Mouse (Mus musculus): ENCODE measurements around the gene Emx1. TPM values are rescaled to one million over a fixed set of nuclear protein-coding genes. Genes with fewer than 3 reads are reported as not detected.
"Not testable (repeated sequence)": the region's sequence is repeated elsewhere in the genome, so short reads cannot be mapped to it uniquely, and the experiment has no call there.

Gene Emx1
- polyA plus RNA-seq, 1 experiment from 2014 or later, result 0.88 TPM

GRCm38 (mm10) chr6:85154861-85155528 is 32.2 kb upstream of the Emx1 start:
- H3K27ac ChIP-seq (replicated peaks; ENCODE audit: low read depth, low read length), result no peak overlapping the region
- peak overlapping the region; percentile 86 for H3K4me2 ChIP-seq (ENCODE audit: low read depth, low read length)
- no peaks in the 10 kb centered on the region for H3K36me3 ChIP-seq (replicated peaks; ENCODE audit: control insufficient read depth, insufficient read depth, low read depth, low read length)
- WGBS, result under 1% methylated on average over 34 of the region's 34 CpGs
- peak overlapping the region; percentile 49 for H3K4me3 ChIP-seq (ENCODE audit: low read depth, low read length)
- DNase-seq (ENCODE audit: low spot score), result peak; percentile 81
- peak overlapping the region; percentile 88 for H3K9ac ChIP-seq (replicated peaks; ENCODE audit: low read length)
- peak; percentile 64 for ATAC-seq (replicated peaks; ENCODE audit: insufficient number of reproducible peaks, low FRiP score, low TSS enrichment, low read depth)
- no peaks in the 10 kb centered on the region for H3K4me1 ChIP-seq (ENCODE audit: control insufficient read depth, insufficient read depth, low read length)
- no peaks in the 10 kb centered on the region for H3K9me3 ChIP-seq (replicated peaks; ENCODE audit: control insufficient read depth, low read length)
- no peaks in the 10 kb centered on the region for H3K27me3 ChIP-seq (ENCODE audit: control insufficient read depth, insufficient read depth, low read length)

- not testable (repeated sequence) for H3K27me3 ChIP-seq (ENCODE audit: control insufficient read depth, insufficient read depth, low read length); H3K4me1 ChIP-seq (ENCODE audit: control insufficient read depth, insufficient read depth, low read length); H3K4me3 ChIP-seq (ENCODE audit: low read depth, low read length); DNase-seq (ENCODE audit: low spot score); H3K4me2 ChIP-seq (ENCODE audit: low read depth, low read length); H3K27ac ChIP-seq (replicated peaks; ENCODE audit: low read depth, low read length); H3K36me3 ChIP-seq (replicated peaks; ENCODE audit: control insufficient read depth, insufficient read depth, low read depth, low read length); H3K9me3 ChIP-seq (replicated peaks; ENCODE audit: control insufficient read depth, low read length); ATAC-seq (replicated peaks; ENCODE audit: insufficient number of reproducible peaks, low FRiP score, low TSS enrichment, low read depth); H3K9ac ChIP-seq (replicated peaks; ENCODE audit: low read length)
- 86% methylated on average over 2 of the region's 2 CpGs for WGBS
Observed at GRCm38 (mm10) chr6:85156551-85156950, 30.7 kb upstream of the Emx1 start.

GRCm38 (mm10) chr6:85158040-85158804 is 29.0 kb upstream of the Emx1 start:
- H3K36me3 ChIP-seq (replicated peaks; ENCODE audit: control insufficient read depth, insufficient read depth, low read depth, low read length); DNase-seq (ENCODE audit: low spot score); ATAC-seq (replicated peaks; ENCODE audit: insufficient number of reproducible peaks, low FRiP score, low TSS enrichment, low read depth); H3K4me3 ChIP-seq (ENCODE audit: low read depth, low read length); H3K4me1 ChIP-seq (ENCODE audit: control insufficient read depth, insufficient read depth, low read length); H3K9me3 ChIP-seq (replicated peaks; ENCODE audit: control insufficient read depth, low read length); H3K9ac ChIP-seq (replicated peaks; ENCODE audit: low read length); H3K4me2 ChIP-seq (ENCODE audit: low read depth, low read length); H3K27me3 ChIP-seq (ENCODE audit: control insufficient read depth, insufficient read depth, low read length); H3K27ac ChIP-seq (replicated peaks; ENCODE audit: low read depth, low read length): not testable (repeated sequence)
- 75% methylated on average over 4 of the region's 4 CpGs for WGBS

GRCm38 (mm10) chr6:85159092-85159760 is 28.0 kb upstream of the Emx1 start:
- not testable (repeated sequence) for H3K4me1 ChIP-seq (ENCODE audit: control insufficient read depth, insufficient read depth, low read length); H3K27me3 ChIP-seq (ENCODE audit: control insufficient read depth, insufficient read depth, low read length); H3K4me2 ChIP-seq (ENCODE audit: low read depth, low read length); H3K4me3 ChIP-seq (ENCODE audit: low read depth, low read length); H3K9ac ChIP-seq (replicated peaks; ENCODE audit: low read length); H3K36me3 ChIP-seq (replicated peaks; ENCODE audit: control insufficient read depth, insufficient read depth, low read depth, low read length); H3K27ac ChIP-seq (replicated peaks; ENCODE audit: low read depth, low read length); H3K9me3 ChIP-seq (replicated peaks; ENCODE audit: control insufficient read depth, low read length)
- WGBS, result 18% methylated on average over 6 of the region's 6 CpGs
- DNase-seq (ENCODE audit: low spot score) (peak; percentile 71), ATAC-seq (replicated peaks; ENCODE audit: insufficient number of reproducible peaks, low FRiP score, low TSS enrichment, low read depth) (0 out of 2 replicates have a peak, but pooled peaks have one; percentile 31)

- WGBS, result 31% methylated on average over 4 of the region's 4 CpGs
- no peak overlapping the region for H3K27ac ChIP-seq (replicated peaks; ENCODE audit: low read depth, low read length)
- peak; percentile 26; the same call in 1 of the 2 replicates for ATAC-seq (replicated peaks; ENCODE audit: insufficient number of reproducible peaks, low FRiP score, low TSS enrichment, low read depth)
Observed at GRCm38 (mm10) chr6:85160201-85160923, 26.9 kb upstream of the Emx1 start.

GRCm38 (mm10) chr6:85165440-85165921 is 21.8 kb upstream of the Emx1 start:
- Histone ChIP-seq H3K9me3 (replicated peaks; ENCODE audit: control insufficient read depth, low read length) (no peaks in the 10 kb centered on the region), H3K9ac (replicated peaks; ENCODE audit: low read length) (peak overlapping the region; percentile 13; the same call in 1 of the 2 replicates), H3K27ac (replicated peaks; ENCODE audit: low read depth, low read length) (no peak overlapping the region), H3K4me2 (ENCODE audit: low read depth, low read length) (no peak overlapping the region), H3K27me3 (ENCODE audit: control insufficient read depth, insufficient read depth, low read length) (no peaks in the 10 kb centered on the region), H3K4me1 (ENCODE audit: control insufficient read depth, insufficient read depth, low read length) (no peaks in the 10 kb centered on the region), H3K4me3 (ENCODE audit: low read depth, low read length) (no peak overlapping the region), H3K36me3 (replicated peaks; ENCODE audit: control insufficient read depth, insufficient read depth, low read depth, low read length) (no peaks in the 10 kb centered on the region)
- 48% methylated on average over 11 of the region's 11 CpGs for WGBS
- no peak for DNase-seq (ENCODE audit: low spot score)
- no peak for ATAC-seq (replicated peaks; ENCODE audit: insufficient number of reproducible peaks, low FRiP score, low TSS enrichment, low read depth)

More at GRCm38 (mm10) chr6:85160201-85160923, 26.9 kb upstream of the Emx1 start:
- H3K4me2 ChIP-seq (ENCODE audit: low read depth, low read length), result no peak overlapping the region
- DNase-seq (ENCODE audit: low spot score), result peak; percentile 91
- no peak overlapping the region for H3K4me3 ChIP-seq (ENCODE audit: low read depth, low read length)
- no peak overlapping the region for H3K9ac ChIP-seq (replicated peaks; ENCODE audit: low read length)
- no peaks in the 10 kb centered on the region for H3K36me3 ChIP-seq (replicated peaks; ENCODE audit: control insufficient read depth, insufficient read depth, low read depth, low read length)
- H3K27me3 ChIP-seq (ENCODE audit: control insufficient read depth, insufficient read depth, low read length), result no peaks in the 10 kb centered on the region
- H3K4me1 ChIP-seq (ENCODE audit: control insufficient read depth, insufficient read depth, low read length), result no peaks in the 10 kb centered on the region
- no peaks in the 10 kb centered on the region for H3K9me3 ChIP-seq (replicated peaks; ENCODE audit: control insufficient read depth, low read length)

GRCm38 (mm10) chr6:85179569-85179968 is 7.7 kb upstream of the Emx1 start:
- H3K27me3 ChIP-seq (ENCODE audit: control insufficient read depth, insufficient read depth, low read length), result peaks cover 4% of the 10 kb centered on the region; the same call in 1 of the 2 replicates
- no peak overlapping the region for H3K4me3 ChIP-seq (ENCODE audit: low read depth, low read length)
- no peak for ATAC-seq (replicated peaks; ENCODE audit: insufficient number of reproducible peaks, low FRiP score, low TSS enrichment, low read depth)
- no peak overlapping the region for H3K9ac ChIP-seq (replicated peaks; ENCODE audit: low read length)
- H3K4me1 ChIP-seq (ENCODE audit: control insufficient read depth, insufficient read depth, low read length), result no peaks in the 10 kb centered on the region
- H3K9me3 ChIP-seq (replicated peaks; ENCODE audit: control insufficient read depth, low read length), result no peaks in the 10 kb centered on the region
- whole genome bisulfite sequencing, result 75% methylated on average over 3 of the region's 3 CpGs
- H3K27ac ChIP-seq (replicated peaks; ENCODE audit: low read depth, low read length), result no peak overlapping the region
- H3K36me3 ChIP-seq (replicated peaks; ENCODE audit: control insufficient read depth, insufficient read depth, low read depth, low read length), result no peaks in the 10 kb centered on the region
- no peak for DNase-seq (ENCODE audit: low spot score)
- H3K4me2 ChIP-seq (ENCODE audit: low read depth, low read length), result no peak overlapping the region

All from embryonic facial prominence, embryonic 11.5 days (tissue).